Mouse (Mus musculus): Measurements from ENCODE around the gene Hist1h2an.

DNA sequence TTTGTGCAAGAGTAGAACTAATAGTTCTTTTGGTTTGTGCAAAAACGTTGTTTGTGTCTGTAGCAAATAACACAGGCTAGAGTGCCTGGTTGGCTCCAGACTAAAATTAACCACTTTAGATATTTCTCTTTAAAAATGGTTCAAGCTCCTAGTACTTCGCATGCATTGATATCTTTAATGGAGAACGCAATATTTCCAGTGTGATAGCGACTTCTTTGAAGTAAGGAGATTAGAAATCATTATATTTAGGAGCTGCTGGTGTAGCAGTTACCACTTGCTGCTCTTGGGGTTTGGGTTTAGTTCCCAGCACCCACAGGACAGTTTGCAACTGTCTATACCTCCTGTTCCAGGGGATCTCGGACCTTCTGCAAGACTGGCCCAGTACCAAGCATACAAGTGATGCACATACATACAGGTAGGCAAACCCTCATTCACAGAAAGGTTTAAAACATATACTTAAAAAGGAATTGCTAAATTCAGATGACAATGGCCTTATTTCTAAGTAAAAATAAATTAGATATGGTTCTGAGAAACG lies 5.9 kb downstream of the Hist1h2an start:
- TF ChIP-seq CTCF (IDR thresholded peaks at IDR 0.05) (no peak), EP300 (IDR thresholded peaks at IDR 0.05) (no peak)
